Mouse (Mus musculus): ENCODE results near the gene Zfhx3. TPM values are rescaled to one million over a fixed set of nuclear protein-coding genes. Genes with fewer than 3 reads are reported as not detected.

Gene Zfhx3
- polyA plus RNA-seq, 1 experiment: 2.5 TPM

DNA sequence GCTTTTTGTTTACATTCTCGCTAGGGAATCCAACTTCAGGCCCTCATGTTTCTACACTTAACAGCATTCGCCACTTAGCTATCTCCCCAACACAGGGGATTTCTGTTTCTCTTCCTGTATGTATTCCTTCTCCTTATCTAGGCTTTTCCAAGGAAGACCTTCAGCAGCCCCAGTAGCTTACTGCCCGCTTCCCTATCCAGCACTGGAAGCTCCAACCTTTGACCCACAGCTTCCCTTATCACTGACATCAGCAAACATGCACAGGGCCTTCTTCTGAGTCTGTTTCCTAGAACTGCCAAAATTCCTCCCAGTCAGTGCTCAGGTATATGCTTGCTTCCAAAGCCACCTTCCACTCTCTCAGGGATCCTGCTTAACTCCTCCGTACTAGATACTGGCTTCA is 29.8 kb downstream of the Zfhx3 start:
- no peaks in the 10 kb centered on the region for H3K36me3 ChIP-seq (ENCODE audit: control insufficient read depth, insufficient read depth, low read length)
- TF ChIP-seq CTCF (conservative IDR thresholded peaks at IDR 0.05; ENCODE audit: insufficient read depth, insufficient read length, low read depth, low read length) (no peak), POLR2A (IDR thresholded peaks at IDR 0.05; ENCODE audit: low read depth, low read length) (no peak)
- no peaks in the 10 kb centered on the region for H3K4me1 ChIP-seq (ENCODE audit: control insufficient read depth, insufficient read depth, low read length)
- H3K27ac ChIP-seq (ENCODE audit: insufficient read depth, low read depth, low read length): no peak overlapping the region
- H3K4me3 ChIP-seq (ENCODE audit: insufficient read depth, low read depth, low read length): no peak overlapping the region
- no peaks in the 10 kb centered on the region for H3K27me3 ChIP-seq (replicated peaks; ENCODE audit: control insufficient read depth, insufficient read depth, low read length)
- DNase-seq: no peak
- 73% methylated on average over 4 of the region's 4 CpGs for WGBS

DNA sequence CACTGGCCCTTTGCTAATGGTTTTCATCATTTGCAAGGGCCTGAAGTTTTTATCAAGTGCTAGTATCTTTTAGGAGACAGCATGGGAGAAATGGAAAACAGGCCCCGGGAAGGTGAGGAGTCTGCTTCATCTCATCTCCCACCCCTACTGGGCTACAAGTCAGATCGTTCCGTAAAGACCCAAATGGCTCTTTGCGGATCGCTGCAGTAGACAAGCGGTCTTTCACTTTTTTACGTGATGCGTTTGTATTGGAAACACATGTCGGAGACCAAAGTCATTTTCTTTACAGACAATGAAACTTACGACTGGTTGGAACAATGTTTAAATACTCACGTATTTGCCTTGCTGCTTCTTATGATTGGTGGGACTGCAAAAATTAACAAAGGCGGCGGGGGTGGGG is 32.0 kb downstream of the Zfhx3 start:
- Histone ChIP-seq H3K27ac (ENCODE audit: insufficient read depth, low read depth, low read length) (no peak overlapping the region), H3K4me3 (ENCODE audit: insufficient read depth, low read depth, low read length) (no peak overlapping the region)

DNA sequence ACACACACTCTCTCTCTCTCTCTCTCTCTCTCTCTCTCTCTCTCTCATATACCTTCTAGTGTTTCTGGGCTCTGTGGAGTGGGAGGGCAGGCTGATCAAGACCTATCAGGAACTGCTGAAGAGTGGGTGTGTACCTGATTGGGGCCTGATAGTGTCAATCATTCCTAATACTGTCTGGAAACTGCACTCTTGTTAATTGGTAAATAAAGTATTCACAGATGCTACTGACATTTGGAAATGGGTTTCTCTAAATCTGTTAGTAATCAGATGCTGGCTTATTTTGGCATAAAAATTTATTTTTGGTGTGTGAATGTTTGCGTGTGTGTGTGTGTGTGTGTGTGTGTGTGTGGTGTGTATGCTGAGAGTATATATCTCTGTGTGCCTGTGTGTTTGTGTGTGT is 35.8 kb downstream of the Zfhx3 start:
- 86% methylated on average over 1 of the region's 1 CpGs for WGBS
- Histone ChIP-seq H3K27me3 (replicated peaks; ENCODE audit: control insufficient read depth, insufficient read depth, low read length) (no peaks in the 10 kb centered on the region), H3K4me3 (ENCODE audit: insufficient read depth, low read depth, low read length) (no peak overlapping the region), H3K27ac (ENCODE audit: insufficient read depth, low read depth, low read length) (no peak overlapping the region), H3K36me3 (ENCODE audit: control insufficient read depth, insufficient read depth, low read length) (no peaks in the 10 kb centered on the region), H3K4me1 (ENCODE audit: control insufficient read depth, insufficient read depth, low read length) (no peaks in the 10 kb centered on the region)
- no peak for DNase-seq
- TF ChIP-seq CTCF (conservative IDR thresholded peaks at IDR 0.05; ENCODE audit: insufficient read depth, insufficient read length, low read depth, low read length) (no peak), POLR2A (IDR thresholded peaks at IDR 0.05; ENCODE audit: low read depth, low read length) (no peak)

More for the DNA sequence above, 32.0 kb downstream of the Zfhx3 start:
- TF ChIP-seq POLR2A (IDR thresholded peaks at IDR 0.05; ENCODE audit: low read depth, low read length) (no peak), CTCF (conservative IDR thresholded peaks at IDR 0.05; ENCODE audit: insufficient read depth, insufficient read length, low read depth, low read length) (no peak)
- H3K36me3 ChIP-seq (ENCODE audit: control insufficient read depth, insufficient read depth, low read length): no peaks in the 10 kb centered on the region
- no peaks in the 10 kb centered on the region for H3K27me3 ChIP-seq (replicated peaks; ENCODE audit: control insufficient read depth, insufficient read depth, low read length)
- no peaks in the 10 kb centered on the region for H3K4me1 ChIP-seq (ENCODE audit: control insufficient read depth, insufficient read depth, low read length)
- 86% methylated on average over 13 of the region's 13 CpGs for whole genome bisulfite sequencing
- DNase-seq: no peak

DNA sequence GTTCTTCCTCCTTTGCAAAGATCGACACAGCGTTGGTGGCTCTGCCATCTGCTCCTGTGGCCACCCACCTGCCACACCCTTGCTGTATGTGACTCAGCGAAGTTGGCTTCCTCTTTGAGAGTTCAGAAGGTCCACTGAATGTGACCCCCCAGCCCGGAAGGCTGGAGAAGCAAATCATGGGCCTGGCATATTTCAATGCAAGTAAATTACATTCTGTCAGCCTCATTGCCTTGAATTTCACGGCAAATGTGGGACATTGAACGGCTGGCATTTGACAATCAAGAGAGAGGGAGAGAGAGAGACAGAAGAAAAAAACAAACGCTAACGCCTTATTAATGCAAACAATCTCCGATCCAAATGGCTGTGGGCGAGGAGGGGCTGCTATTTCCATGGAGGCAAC is 38.2 kb downstream of the Zfhx3 start:
- no peak for TF ChIP-seq POLR2A (IDR thresholded peaks at IDR 0.05; ENCODE audit: low read depth, low read length)
- no peak for TF ChIP-seq CTCF (conservative IDR thresholded peaks at IDR 0.05; ENCODE audit: insufficient read depth, insufficient read length, low read depth, low read length)
- H3K4me1 ChIP-seq (ENCODE audit: control insufficient read depth, insufficient read depth, low read length): no peaks in the 10 kb centered on the region
- H3K27ac ChIP-seq (ENCODE audit: insufficient read depth, low read depth, low read length): no peak overlapping the region
- no peaks in the 10 kb centered on the region for H3K36me3 ChIP-seq (ENCODE audit: control insufficient read depth, insufficient read depth, low read length)
- 38% methylated on average over 10 of the region's 10 CpGs for WGBS
- no peak overlapping the region for H3K4me3 ChIP-seq (ENCODE audit: insufficient read depth, low read depth, low read length)
- H3K27me3 ChIP-seq (replicated peaks; ENCODE audit: control insufficient read depth, insufficient read depth, low read length): no peaks in the 10 kb centered on the region
- DNase-seq: no peak

DNA sequence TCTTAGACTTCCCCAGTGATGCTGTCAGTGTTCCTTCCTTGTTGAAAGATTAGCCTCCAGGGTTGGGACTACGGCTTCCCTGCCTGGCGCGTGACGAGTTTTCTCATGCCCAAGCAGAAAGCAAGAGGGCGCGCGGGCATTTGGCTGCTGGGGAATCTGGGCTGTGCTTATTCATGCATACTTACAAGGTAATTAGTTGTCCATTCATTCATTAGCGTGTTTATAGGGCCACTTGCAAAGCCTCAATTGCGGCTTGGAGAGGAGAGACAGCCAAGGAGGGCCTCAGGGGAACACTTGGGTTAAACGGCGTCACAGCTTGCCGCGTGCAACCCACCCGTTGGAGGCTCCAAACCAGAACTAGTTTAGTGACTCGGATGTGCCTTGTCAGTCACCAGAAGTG is 44.2 kb downstream of the Zfhx3 start:
- DNase-seq: peak; percentile 72
- WGBS: 26% methylated on average over 15 of the region's 15 CpGs

DNA sequence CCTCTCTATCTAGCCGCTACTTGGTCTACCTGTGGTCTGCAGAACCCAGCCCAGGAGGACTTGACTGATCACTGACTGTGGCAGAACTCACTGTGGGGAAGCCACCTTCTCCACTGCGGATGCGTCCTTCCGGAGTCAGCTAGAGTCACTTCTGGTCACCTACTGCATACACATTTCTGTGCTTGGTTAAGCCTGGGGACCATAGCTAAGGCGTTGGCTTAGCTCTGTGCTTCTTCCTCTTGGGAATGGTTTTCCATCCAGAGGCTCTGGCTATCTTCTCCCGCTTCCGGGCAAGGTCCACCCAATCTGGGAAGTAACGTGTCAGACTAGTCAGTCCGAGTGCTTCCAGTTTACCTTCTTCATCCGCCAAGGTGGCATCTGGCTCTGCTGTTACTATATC is 56.4 kb downstream of the Zfhx3 start:
- no peak overlapping the region for H3K27ac ChIP-seq (ENCODE audit: insufficient read depth, low read depth, low read length)

More for the DNA sequence above, 44.2 kb downstream of the Zfhx3 start:
- Histone ChIP-seq H3K27me3 (replicated peaks; ENCODE audit: control insufficient read depth, insufficient read depth, low read length) (no peaks in the 10 kb centered on the region), H3K27ac (ENCODE audit: insufficient read depth, low read depth, low read length) (no peak overlapping the region), H3K36me3 (ENCODE audit: control insufficient read depth, insufficient read depth, low read length) (no peaks in the 10 kb centered on the region), H3K4me1 (ENCODE audit: control insufficient read depth, insufficient read depth, low read length) (no peaks in the 10 kb centered on the region), H3K4me3 (ENCODE audit: insufficient read depth, low read depth, low read length) (no peak overlapping the region)
- TF ChIP-seq POLR2A (IDR thresholded peaks at IDR 0.05; ENCODE audit: low read depth, low read length): no peak

DNA sequence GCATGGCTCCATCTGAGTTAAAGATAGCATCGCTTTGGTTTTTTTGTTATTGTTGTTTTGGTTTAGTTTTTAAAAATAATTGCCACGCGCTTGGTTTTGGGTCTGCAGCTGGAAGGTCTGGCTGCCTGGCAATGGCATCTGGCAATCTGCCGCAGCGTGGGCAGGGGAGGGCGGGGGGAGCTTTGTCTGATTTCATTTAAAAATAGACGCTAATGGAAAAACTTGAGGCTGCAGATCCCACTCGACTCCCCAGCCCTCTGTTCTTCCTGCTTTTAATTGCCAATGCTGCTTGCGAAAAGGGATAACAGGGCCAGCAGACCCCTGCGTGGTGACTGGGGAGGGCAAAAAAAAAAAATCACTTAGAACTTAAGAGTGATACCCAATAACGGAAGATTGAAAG is 69.1 kb downstream of the Zfhx3 start:
- no peak for DNase-seq
- Histone ChIP-seq H3K27me3 (replicated peaks; ENCODE audit: control insufficient read depth, insufficient read depth, low read length) (no peaks in the 10 kb centered on the region), H3K27ac (ENCODE audit: insufficient read depth, low read depth, low read length) (no peak overlapping the region), H3K4me3 (ENCODE audit: insufficient read depth, low read depth, low read length) (no peak overlapping the region), H3K4me1 (ENCODE audit: control insufficient read depth, insufficient read depth, low read length) (no peaks in the 10 kb centered on the region), H3K36me3 (ENCODE audit: control insufficient read depth, insufficient read depth, low read length) (no peaks in the 10 kb centered on the region)
- 82% methylated on average over 11 of the region's 11 CpGs for WGBS
- no peak for TF ChIP-seq POLR2A (IDR thresholded peaks at IDR 0.05; ENCODE audit: low read depth, low read length)
- TF ChIP-seq CTCF (conservative IDR thresholded peaks at IDR 0.05; ENCODE audit: insufficient read depth, insufficient read length, low read depth, low read length): no peak

More for the DNA sequence above, 56.4 kb downstream of the Zfhx3 start:
- no peaks in the 10 kb centered on the region for H3K27me3 ChIP-seq (replicated peaks; ENCODE audit: control insufficient read depth, insufficient read depth, low read length)
- no peak for DNase-seq
- WGBS: 93% methylated on average over 10 of the region's 10 CpGs
- H3K36me3 ChIP-seq (ENCODE audit: control insufficient read depth, insufficient read depth, low read length): no peaks in the 10 kb centered on the region
- TF ChIP-seq POLR2A (IDR thresholded peaks at IDR 0.05; ENCODE audit: low read depth, low read length) (no peak), CTCF (conservative IDR thresholded peaks at IDR 0.05; ENCODE audit: insufficient read depth, insufficient read length, low read depth, low read length) (no peak)
- no peaks in the 10 kb centered on the region for H3K4me1 ChIP-seq (ENCODE audit: control insufficient read depth, insufficient read depth, low read length)
- H3K4me3 ChIP-seq (ENCODE audit: insufficient read depth, low read depth, low read length): no peak overlapping the region

DNA sequence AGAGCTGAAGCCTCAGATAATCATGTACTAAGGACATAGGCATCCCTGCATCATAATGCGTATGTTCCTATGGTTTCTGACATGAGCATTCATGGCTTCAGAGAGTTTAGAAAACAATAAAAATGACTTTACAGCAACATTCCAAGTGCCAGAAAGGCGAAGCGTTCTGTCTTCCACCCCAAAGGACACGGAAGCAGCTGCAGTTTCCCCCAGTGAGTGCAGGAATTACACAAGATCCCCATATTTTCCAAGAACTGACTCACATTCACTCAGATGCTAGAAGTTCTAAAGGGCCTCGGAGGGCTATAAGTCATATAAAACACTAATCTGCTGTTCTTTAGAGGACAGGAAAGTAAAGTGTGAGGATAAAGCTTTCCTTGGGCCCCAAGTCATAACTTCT is 75.3 kb downstream of the Zfhx3 start:
- Histone ChIP-seq H3K27ac (ENCODE audit: insufficient read depth, low read depth, low read length) (no peak overlapping the region), H3K4me3 (ENCODE audit: insufficient read depth, low read depth, low read length) (no peak overlapping the region), H3K27me3 (replicated peaks; ENCODE audit: control insufficient read depth, insufficient read depth, low read length) (no peaks in the 10 kb centered on the region), H3K4me1 (ENCODE audit: control insufficient read depth, insufficient read depth, low read length) (no peaks in the 10 kb centered on the region), H3K36me3 (ENCODE audit: control insufficient read depth, insufficient read depth, low read length) (no peaks in the 10 kb centered on the region)
- 78% methylated on average over 5 of the region's 5 CpGs for WGBS
- DNase-seq: no peak
- TF ChIP-seq CTCF (conservative IDR thresholded peaks at IDR 0.05; ENCODE audit: insufficient read depth, insufficient read length, low read depth, low read length): no peak

Data from kidney, adult 2 months (tissue).